Mouse (Mus musculus) gastrocnemius, postnatal 36 days (tissue): ENCODE results near the gene Hdac7. TPM values are rescaled to one million over a fixed set of nuclear protein-coding genes. Genes with fewer than 3 reads are reported as not detected.
A peak's percentile ranks its signal among the peaks of the same experiment; 100 is the strongest.

Source experiments
- DNase-seq, 2 experiments: peaks; one replicate each; pipeline ENCODE4 v3.0.0; 2022
- intact Hi-C: fragments of 180-260 bp; cut with DNase I; formaldehyde crosslinking; loops from one replicate; pipeline ENCODE4 v1.15.1; 2025
- total RNA-seq, 2 experiments: library from RNA; stranded (reverse); gene quantifications; 2 replicates each; pipeline ENCODE4 v1.2.3; 2021

Gene Hdac7
- total RNA-seq, 2 experiments from 2014 or later = 10.6 to 11.8 TPM

DNA sequence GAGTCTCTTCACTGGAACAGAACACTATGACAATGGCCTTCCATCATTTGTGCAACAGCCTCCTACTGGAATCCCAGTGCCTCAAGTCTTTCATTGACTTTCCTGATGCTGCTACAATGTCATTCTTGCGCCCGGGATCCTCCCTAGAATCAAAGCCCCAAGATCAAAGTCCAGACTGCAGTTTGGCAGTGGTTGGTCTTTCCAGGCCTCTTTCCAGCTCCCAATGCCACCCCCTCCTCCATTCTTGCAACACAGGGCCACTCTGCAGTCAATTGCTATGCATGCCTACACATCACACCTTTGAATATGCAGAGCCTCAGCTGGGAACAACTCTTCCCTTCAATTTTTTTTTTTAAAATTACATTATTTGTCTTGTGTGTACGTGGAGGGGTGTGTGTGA lies 16.1 kb upstream of the Hdac7 start:
- intact Hi-C loops = no loop called here
- DNase-seq = no peak

DNA sequence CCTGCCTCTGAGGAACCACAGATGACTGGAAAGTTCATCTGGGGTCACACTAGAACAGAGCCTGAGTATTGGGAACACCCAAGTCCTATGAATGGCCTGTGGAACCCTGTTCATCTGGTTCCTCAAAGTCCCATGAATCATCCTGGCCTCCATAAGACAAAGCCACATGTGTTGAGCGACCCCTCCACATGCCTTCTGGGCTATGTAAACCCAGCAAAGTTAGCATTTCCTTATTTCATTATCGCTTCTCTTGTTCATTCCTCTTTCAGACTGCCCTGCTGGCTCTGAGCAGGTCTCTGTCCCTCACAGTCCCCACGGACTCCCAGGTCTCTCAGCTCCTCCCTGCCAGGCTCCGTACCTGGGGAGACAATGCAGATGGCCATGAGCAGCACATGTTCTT lies 14.1 kb upstream of the Hdac7 start:
- intact Hi-C loops = no loop called here
- DNase-seq = no peak

DNA sequence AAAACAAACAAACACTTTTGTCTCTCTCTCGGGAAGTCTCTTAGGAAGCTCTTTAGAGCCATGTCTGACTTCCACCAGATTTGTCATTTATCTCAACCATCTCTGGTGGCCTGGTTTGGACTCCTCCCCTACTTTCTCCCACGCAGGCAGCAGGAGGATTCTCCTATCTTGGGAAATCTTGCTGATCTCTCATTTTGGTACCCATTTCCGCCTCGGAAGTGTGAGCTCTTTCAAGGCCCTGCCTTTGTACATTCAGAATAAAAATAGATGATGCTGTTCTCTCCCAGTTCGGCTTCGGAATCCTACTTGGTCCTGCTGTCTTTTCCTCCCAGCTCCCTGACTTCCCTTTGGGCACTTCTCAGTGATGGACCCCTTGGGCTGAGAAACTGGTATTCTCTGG lies 10.2 kb upstream of the Hdac7 start:
- DNase-seq = no peak
- intact Hi-C loops = loop anchor here (2.0 to 5.0 kb wide), 2 partner anchors 98 to 144 kb away; no protein-coding TSS in a partner anchor

DNA sequence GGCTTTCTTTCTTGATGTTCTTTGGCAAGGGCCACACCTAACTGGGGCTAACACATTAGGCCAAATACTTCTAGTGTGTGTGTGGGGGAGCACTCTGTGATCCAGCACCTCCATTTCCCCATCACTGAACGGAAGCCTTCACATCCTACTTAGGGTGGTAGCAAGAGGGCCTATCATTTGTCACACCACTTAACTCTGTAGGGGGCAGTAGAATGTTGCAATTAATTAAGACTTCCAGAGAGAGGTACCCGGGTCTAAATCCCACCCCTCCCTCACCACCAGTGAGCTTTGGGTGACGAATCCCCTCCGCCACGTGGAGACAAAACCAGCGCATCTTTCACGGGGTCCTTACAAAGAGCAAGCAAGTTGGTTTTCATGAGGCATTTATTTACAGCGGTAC lies 9.8 kb upstream of the Hdac7 start:
- no peak for DNase-seq
- intact Hi-C loops = loop anchor here (2.0 to 5.0 kb wide), 2 partner anchors 98 to 143 kb away; no protein-coding TSS in a partner anchor

DNA sequence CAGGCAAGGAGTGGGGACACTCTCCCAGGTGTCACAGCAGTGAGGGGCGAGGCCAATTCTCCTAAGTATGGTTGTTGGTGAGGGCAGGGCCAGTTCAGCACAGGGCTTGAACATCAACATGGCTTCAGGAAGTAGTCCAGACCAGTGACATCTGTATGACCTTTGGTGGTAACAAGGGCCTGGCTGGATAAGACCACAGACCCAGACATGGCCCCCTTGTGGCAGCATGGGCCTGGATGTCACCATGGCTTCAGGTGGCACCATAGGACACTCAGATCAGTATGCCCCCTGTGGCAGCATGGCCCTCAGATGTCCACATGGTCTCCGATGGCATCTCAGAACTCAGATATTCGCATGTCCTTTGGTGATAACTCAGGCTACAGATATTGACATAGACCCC lies 8.0 kb upstream of the Hdac7 start:
- DNase-seq = no peak
- intact Hi-C loops = loop anchor here (5.0 kb wide), 1 partner anchor 100 kb away; no protein-coding TSS in a partner anchor

DNA sequence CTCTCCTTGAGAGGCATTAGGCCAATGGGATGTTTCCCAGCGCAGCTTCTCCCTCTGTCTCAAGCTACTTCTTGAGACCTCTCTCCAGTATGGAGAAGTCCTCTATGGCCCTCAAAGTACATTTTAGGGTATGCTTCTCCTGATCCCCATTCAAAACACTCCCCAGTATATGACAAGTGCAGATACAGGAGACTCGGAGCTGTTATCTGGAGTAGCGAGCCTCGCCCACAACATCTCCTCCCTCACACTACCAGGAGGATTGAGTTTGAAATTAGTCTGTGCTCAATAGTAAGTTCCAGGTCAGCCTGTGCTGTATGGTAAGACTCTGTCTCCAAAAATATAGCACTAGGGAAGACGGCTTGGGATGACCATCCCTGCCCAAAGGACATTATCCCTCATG lies 6.7 kb upstream of the Hdac7 start:
- intact Hi-C loops = loop anchor here (2.0 to 5.0 kb wide), 3 partner anchors 42 to 132 kb away; no protein-coding TSS in a partner anchor

DNA sequence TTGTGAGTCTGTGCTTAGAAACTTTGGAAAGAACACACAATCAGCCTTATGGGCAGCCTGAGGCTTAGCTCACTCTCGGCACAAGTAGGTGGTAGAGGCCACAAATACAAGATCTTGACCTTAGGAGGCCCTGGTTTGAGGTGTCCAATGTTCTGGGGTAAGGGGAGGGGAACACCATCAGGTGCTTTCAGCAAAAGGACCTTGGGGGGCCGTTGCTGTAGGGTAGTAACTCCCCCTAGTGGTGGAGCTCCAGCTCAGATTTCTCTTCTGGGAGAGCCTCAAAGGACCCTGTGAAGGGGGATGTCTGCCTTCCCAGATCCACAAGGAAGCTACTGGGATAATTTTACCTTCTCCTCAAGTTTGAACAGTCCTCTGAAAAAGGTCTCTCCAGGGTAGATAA lies 6.1 kb upstream of the Hdac7 start:
- intact Hi-C loops = loop anchor here (1.0 to 5.0 kb wide), 4 partner anchors 42 to 132 kb away; no protein-coding TSS in a partner anchor
- no peak for DNase-seq

More for the DNA sequence above, 6.7 kb upstream of the Hdac7 start:
- DNase-seq = no peak

DNA sequence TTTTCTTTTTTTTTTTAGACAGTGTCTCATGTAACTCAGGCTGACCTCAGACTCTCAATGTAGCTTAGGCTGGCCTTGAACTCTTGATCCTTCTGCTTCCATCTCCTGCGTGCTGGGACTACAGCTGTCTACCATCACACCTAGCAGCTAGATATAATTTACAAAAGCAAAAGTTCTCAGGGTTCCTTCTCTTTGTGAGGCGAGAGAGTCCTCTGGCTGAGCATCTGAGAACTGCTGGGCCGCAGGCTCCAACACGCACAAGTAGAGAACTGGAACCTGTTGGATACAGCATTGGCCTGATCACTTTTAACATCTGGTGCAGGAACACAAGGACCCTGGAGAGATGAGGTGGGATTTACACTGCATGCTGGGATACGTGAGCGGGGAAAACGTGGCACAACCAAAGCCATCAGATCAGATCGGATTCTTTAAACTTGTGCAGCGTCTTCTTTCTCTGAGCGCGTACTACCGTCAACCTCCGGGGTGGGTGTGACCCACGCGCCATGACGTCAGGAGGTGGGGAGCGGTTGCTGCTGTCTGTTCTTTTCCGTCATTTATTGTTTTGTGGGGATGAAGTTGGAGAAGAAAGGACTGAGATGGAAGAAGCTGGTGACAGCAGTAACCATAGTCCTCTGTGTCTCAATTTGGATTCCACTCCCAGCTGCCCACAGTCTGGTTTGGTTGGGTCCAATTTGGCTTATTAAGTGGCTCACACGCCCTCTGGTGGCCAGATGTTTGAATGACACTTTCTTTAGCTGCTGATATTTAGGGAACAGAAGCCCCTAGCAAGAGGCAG lies 5.0 kb upstream of the Hdac7 start:
- peak; percentile 73 to 75 for DNase-seq
- intact Hi-C loops = loop anchor here (1.0 kb wide), 1 partner anchor 25 kb away; no protein-coding TSS in a partner anchor

DNA sequence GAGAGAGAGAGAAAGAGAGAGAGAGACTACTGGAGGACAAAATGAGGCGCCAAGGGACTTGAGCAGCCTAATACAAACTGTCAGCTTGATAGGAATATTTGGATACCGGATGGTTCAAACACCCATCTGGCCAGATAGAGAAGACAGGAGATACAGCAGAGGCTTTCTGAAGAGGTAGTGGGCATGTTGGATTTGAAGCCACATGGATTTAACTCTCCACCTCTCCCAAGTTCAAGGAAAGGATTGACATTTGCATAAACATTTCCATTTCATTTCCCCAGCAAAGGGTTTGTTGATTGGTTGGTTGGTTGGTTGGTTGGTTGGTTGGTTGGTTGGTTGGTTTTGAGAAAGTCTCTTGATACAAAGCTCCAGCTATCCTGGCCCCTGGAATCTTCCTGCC lies 3.6 kb upstream of the Hdac7 start:
- intact Hi-C loops = no loop called here

DNA sequence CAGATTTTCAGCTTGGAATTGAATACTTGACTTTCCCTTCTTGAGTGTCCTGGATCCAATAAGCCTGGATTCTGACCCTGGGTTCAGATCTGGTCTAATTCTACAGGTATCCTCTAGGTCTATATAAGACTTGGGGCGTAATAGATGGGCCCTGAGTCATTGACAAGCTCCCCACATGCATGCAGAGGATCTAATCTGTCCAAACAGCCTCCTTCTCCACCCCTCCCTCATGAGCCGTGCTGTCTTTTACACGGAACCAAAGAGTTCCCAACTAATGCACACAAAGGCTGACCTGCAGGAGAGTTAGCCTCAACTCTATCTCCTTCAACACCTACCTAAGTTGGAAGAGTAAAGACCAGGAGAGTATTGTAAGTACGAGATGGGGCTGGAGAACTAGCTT lies 3.0 kb upstream of the Hdac7 start:
- intact Hi-C loops = no loop called here
- no peak for DNase-seq

More for the DNA sequence above, 3.6 kb upstream of the Hdac7 start:
- DNase-seq = no peak

DNA sequence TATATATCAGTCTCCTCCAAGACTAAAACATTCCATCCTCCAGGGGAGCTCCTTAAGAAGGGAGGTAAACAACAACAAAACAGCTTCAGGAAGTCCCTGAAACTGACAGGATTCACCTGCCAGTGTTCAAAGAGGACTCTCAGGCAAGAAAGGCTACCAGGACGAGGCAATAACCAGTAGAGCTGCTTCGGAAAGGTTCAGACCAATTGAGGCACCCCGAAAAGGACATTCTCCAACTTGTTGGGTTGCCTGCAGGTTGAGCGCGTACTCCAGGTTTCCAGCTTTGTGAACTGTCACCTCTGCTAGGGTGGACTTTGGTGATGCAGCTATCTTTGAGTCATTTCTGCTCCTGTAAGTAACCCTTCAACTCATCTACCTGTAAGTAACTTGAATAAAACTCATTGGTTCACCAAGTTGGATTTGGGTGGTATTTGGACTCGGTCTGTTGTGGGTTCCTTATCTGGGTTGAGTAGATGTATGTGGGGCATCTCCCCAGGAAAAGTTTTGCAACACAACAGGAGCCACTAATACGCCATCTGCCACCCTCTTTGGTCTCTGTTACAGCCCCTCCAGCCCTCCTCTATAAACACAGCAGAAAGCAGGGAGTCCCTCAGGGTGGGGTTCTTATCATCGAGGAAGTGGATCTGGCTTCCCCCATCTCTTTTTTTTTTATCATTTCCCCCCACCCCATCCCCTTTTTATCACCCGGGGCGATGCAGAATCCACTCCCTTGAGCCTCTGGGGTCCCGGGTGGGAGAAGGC lies 2.0 kb upstream of the Hdac7 start:
- no peak for DNase-seq
- intact Hi-C loops = no loop called here

DNA sequence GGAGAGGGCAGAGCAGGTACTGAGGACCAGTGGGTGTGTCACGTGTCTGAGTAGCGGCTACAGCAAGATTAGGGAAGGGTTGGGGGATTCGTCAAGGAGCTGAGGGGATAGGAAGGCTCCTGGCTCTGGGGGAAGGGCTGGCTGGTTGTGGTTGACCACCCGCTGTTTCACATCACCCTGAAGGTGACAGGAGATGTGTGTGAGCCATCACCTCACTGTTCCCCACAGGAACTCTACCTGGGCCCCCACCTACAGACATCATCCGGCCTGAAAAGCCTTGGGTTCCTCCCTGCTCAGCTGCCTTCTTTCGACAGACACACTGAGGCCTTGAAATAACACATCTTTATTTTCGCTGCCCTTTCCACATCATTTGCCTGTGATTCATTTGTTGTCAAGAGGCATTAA lies 1.1 kb downstream of the Hdac7 start:
- DNase-seq = no peak
- intact Hi-C loops = no loop called here

DNA sequence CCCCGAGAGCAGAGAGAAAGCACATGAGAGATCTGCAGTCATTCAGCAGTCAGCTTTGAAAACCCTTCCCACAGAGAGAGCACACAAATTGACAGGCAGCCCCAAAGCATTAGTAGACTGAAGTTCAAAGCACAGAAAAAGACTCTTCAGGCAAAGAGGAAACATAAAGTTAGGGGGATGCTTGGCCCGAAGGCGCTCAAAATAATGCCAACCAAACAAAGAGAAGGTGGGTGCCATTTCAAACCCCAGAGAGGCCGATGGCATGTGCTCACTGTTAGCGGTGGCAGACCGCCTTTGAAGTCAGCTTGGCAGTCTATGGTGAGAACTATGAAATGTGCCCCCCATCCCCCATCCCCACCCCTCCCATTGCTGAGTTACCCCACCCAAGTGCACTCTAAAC lies 2.2 kb downstream of the Hdac7 start:
- intact Hi-C loops = no loop called here

DNA sequence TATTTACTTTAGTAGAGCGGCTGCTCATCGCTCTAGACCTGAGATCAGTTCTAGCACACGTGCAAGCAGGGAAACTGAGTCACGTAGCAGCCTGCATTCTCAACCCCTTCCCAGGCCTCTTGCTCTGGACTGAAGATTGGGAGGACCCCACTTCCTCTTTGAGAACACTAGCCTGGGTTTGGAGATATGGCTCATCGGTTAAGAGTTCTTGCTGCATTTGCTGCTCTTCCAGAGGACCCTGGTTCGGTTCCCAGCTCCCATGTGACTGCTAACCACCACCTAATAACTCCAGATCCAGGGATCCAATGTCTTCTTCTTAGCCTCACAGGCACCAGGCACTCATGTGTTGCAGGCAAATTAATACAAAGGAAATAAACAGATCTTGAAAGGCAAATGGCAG lies 2.9 kb downstream of the Hdac7 start:
- DNase-seq = no peak
- intact Hi-C loops = no loop called here

More for the DNA sequence above, 2.2 kb downstream of the Hdac7 start:
- no peak for DNase-seq

DNA sequence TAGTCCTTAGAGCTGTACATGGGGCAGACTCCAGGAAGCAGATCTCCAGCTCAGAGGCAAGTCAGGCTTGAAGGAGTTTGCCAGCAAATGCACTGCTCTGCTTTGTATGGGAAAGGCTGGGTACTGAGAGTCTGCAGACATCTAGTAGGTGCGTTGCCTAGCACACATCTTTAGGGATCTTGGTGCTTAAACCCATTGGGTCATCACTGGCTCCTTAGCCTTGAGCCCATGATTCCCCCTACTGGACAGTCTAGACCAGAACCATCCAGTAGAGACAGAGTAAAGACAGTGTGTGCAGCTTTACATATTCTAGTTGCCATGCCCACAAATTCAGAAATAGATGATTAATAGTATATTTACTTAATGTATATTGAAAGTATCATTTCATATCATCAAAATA lies 3.5 kb downstream of the Hdac7 start:
- no peak for DNase-seq
- intact Hi-C loops = no loop called here

DNA sequence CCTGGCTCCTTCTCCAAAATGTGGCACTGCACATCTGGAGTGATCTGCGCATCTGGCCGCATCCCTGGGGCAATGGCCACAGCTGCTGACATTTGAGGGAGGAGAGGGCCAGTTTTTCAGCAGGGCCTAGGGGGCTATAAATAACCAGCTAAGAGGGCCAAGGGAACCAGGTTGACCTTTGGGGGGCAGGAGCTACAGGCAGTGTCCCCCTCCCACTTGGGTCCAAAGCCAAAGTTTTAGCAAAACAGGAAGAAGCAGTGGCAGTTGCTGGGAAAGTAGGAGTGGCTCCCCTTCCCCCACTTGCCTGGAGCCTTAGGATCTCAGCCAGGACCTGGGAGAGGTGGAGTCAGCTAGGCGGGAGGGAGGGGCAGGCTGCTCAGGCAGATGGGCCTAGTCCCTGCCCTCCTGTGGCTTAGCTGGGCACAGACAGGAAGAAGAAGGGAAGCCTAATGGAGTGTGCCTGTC lies 4.3 kb downstream of the Hdac7 start:
- intact Hi-C loops = no loop called here
- peak; percentile 65 to 77 for DNase-seq

DNA sequence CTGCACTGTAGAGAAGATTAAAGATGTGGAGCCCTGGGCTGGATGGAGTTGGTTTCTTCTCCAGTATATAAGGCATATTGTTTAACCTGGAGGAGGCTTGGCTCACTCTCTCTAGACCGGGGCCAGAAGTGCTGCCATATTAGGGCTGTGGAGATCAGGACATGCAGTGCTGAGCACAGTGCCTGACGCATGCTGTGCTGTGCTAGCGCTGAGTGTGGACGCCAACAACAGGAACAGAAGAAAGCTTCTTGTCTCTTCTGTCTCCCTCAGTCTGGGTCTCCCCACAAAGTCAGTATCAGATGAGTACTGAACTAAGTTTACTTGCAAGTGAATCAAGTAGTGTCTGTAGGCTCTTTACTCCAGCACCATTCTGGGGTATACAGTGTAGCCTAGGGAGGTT lies 4.8 kb downstream of the Hdac7 start:
- intact Hi-C loops = no loop called here
- no peak for DNase-seq

DNA sequence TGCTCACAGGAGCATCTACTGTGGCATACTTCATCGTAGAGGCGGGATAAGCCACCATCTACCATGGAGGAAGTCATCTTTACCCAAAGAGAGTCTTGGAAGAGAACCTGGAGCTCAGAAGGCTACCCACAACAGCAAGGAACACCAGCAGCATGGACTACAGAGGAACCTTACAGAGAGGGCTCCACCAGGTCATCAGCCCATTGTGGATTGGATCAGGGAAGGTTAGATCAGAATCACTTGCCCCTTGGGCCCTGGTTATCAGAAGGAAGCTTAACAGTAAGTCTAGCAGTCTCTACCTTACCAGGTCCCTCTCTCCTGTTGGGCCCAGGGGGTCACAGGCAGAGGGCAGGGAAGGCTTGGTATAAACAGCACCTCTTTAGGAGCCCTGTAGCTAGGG lies 5.3 kb downstream of the Hdac7 start:
- DNase-seq = no peak
- intact Hi-C loops = no loop called here

DNA sequence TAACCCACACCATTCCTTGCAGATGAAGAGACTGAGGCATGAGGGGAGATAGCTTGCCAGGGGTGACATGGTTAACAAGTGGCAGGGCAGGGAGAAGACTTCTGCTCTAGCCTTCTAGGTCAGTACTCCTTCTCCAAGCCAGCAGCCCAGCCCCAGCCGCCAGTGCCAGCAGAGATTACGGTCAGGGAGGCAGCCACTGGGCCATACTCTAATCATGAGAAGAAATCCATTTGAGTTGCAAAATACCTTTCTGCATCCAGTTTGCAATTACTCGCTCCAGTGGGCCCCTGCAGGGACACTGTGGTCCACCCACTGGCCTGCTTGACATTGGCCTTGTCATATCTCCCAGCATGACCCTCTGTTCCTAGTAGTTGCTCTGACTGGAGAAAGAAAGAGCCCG lies 5.9 kb downstream of the Hdac7 start:
- peak in 1 of 2 experiments; percentile 45 for DNase-seq
- intact Hi-C loops = no loop called here

DNA sequence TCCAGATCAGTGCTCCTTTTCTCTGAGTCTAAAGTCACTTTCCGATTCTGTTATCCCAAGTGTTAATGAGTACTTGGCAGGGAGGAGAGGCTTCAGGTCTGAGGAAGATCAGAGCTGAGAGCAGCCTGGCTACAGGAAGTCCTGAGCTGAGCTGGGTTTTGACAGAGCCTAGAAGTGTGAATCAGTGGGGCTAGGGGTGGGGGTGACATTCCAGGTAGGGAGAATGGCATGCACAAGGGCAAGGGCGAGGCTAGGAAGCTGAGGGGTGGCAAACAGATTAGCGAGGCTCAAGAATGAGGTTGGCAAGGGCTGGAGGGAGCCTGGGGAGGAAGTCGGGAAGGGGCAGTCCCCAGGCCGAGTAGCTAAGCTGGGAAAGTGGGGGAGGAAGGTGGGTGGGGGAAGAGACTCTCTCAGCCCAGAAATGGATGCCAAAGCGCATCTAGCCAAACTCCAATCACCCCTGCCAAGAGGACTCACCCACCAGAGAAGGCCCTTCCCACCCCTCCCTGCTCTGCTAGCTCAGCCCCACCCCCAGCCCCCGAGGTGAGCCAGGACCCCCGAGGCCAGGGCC lies 6.7 kb downstream of the Hdac7 start:
- intact Hi-C loops = no loop called here
- DNase-seq = peak in 1 of 2 experiments; percentile 50

DNA sequence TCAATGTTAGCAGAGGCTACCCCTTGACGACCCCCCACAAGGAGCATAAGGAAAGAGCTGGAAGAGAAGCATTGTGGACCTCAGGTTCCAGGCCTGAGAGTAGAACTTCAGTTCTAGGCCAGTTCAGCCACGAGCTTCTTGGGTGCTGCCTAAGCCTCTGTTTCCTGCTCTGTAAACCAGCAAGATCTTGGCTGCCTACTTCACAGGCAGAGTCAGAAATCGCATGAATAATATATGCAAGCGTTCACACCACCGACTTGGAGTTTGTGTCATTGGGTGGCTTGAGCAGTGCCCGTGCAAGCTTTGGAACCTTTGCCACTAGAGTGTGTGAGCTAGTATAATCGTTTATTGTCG lies 7.4 kb downstream of the Hdac7 start:
- no peak for DNase-seq
- intact Hi-C loops = no loop called here
